Mouse (Mus musculus): Measurements from ENCODE around the gene Xrcc5. TPM values are rescaled to one million over a fixed set of nuclear protein-coding genes. Genes with fewer than 3 reads are reported as not detected.

Gene Xrcc5
- total and polyA plus RNA-seq, 2 experiments from 2014 or later = 12.7 to 12.8 TPM

GRCm38 (mm10) chr1:72418744-72419655 is 111.8 kb downstream of the Xrcc5 start:
- H3K36me3 ChIP-seq (ENCODE audit: insufficient read depth) = no peaks in the 10 kb centered on the region
- no peak for DNase-seq
- H3K9ac ChIP-seq = no peak overlapping the region
- no peak overlapping the region for H3K27ac ChIP-seq (ENCODE audit: low read depth, low read length)
- H3K4me2 ChIP-seq (ENCODE audit: low read depth) = no peak overlapping the region
- WGBS = 44% methylated on average over 8 of the region's 8 CpGs
- no peak for ATAC-seq
- H3K9me3 ChIP-seq (ENCODE audit: low read length) = no peaks in the 10 kb centered on the region
- H3K4me3 ChIP-seq (ENCODE audit: low read depth, low read length) = no peak overlapping the region
- TF ChIP-seq CTCF (IDR thresholded peaks at IDR 0.05; ENCODE audit: low read depth) = no peak
- 0 out of 2 replicates have a peak, but pooled peaks cover 9% of the 10 kb centered on the region for H3K4me1 ChIP-seq (ENCODE audit: insufficient read depth)
- H3K27me3 ChIP-seq (ENCODE audit: insufficient read depth, low read length) = no peaks in the 10 kb centered on the region

DNA sequence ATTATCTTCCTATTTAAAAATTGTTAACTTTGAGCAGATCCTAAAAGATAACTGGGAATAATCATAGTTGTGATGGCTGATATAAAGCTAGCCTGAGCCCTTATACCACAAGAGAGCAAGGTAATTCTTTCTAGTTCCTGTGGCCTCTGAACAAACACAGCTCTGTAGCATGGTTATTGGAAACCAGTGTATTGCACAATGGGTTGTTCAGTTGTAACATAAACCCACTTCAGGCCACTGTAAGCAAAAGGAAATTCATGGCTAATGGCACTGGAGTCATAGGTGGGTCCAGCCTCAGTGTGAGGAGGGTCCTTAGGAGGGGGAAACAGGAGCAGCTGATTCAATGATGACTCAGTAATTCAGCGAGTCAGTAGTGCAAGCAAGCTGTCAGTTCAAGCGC is 113.0 kb downstream of the Xrcc5 start:
- DNase-seq (no peak), ATAC-seq (no peak)
- Histone ChIP-seq H3K27me3 (ENCODE audit: insufficient read depth, low read length) (no peaks in the 10 kb centered on the region), H3K4me2 (ENCODE audit: low read depth) (no peak overlapping the region), H3K9ac (no peak overlapping the region), H3K36me3 (ENCODE audit: insufficient read depth) (no peaks in the 10 kb centered on the region), H3K27ac (ENCODE audit: low read depth, low read length) (no peak overlapping the region), H3K4me1 (ENCODE audit: insufficient read depth) (no peaks in the 10 kb centered on the region), H3K9me3 (ENCODE audit: low read length) (no peaks in the 10 kb centered on the region), H3K4me3 (ENCODE audit: low read depth, low read length) (no peak overlapping the region)
- no peak for TF ChIP-seq CTCF (IDR thresholded peaks at IDR 0.05; ENCODE audit: low read depth)
- WGBS = 60% methylated on average over 2 of the region's 2 CpGs

GRCm38 (mm10) chr1:72422121-72422520 is 114.9 kb downstream of the Xrcc5 start:
- 87% methylated on average over 4 of the region's 4 CpGs for WGBS
- no peaks in the 10 kb centered on the region for H3K27me3 ChIP-seq (ENCODE audit: insufficient read depth, low read length)
- H3K4me1 ChIP-seq (ENCODE audit: insufficient read depth) = no peaks in the 10 kb centered on the region
- no peak overlapping the region for H3K9ac ChIP-seq
- H3K4me3 ChIP-seq (ENCODE audit: low read depth, low read length) = no peak overlapping the region
- H3K36me3 ChIP-seq (ENCODE audit: insufficient read depth) = no peaks in the 10 kb centered on the region
- no peaks in the 10 kb centered on the region for H3K9me3 ChIP-seq (ENCODE audit: low read length)
- H3K27ac ChIP-seq (ENCODE audit: low read depth, low read length) = no peak overlapping the region
- TF ChIP-seq CTCF (IDR thresholded peaks at IDR 0.05; ENCODE audit: low read depth) = no peak
- ATAC-seq = no peak
- H3K4me2 ChIP-seq (ENCODE audit: low read depth) = no peak overlapping the region
- DNase-seq = no peak

DNA sequence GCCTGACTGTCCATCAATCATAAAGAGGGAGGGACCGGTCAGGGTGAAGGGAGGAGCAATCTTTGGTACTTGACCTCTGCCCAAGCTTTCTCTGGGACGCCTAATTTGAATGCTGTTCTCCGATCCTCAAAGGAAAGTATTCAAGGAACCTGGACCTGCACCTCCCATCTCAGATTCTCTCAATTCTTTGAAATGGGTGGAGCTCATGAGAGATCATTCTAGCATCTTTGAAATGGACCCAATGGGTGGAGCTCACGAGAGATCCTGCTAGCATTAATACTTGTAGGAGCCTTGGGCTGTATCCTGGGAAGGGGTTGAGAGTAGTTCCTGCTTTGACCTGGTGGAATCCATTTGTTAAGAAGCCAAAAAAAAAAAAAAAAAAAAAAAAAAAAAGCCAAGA is 119.2 kb downstream of the Xrcc5 start:
- Histone ChIP-seq H3K4me2 (ENCODE audit: low read depth) (no peak overlapping the region), H3K27ac (ENCODE audit: low read depth, low read length) (no peak overlapping the region), H3K36me3 (ENCODE audit: insufficient read depth) (peaks cover 7% of the 10 kb centered on the region; the same call in 1 of the 2 replicates), H3K4me1 (ENCODE audit: insufficient read depth) (no peaks in the 10 kb centered on the region), H3K9ac (no peak overlapping the region), H3K9me3 (ENCODE audit: low read length) (no peaks in the 10 kb centered on the region), H3K4me3 (ENCODE audit: low read depth, low read length) (no peak overlapping the region), H3K27me3 (ENCODE audit: insufficient read depth, low read length) (no peaks in the 10 kb centered on the region)
- 86% methylated on average over 4 of the region's 4 CpGs for WGBS
- TF ChIP-seq CTCF (IDR thresholded peaks at IDR 0.05; ENCODE audit: low read depth) = no peak
- DNase-seq (no peak), ATAC-seq (no peak)

- H3K9ac ChIP-seq = no peak overlapping the region
- peaks cover 7% of the 10 kb centered on the region for H3K36me3 ChIP-seq (ENCODE audit: insufficient read depth)
- no peaks in the 10 kb centered on the region for H3K27me3 ChIP-seq (ENCODE audit: insufficient read depth, low read length)
- WGBS = 93% methylated on average over 8 of the region's 8 CpGs
- TF ChIP-seq CTCF (IDR thresholded peaks at IDR 0.05; ENCODE audit: low read depth) = no peak
- DNase-seq (no peak), ATAC-seq (no peak)
- H3K4me2 ChIP-seq (ENCODE audit: low read depth) = no peak overlapping the region
- H3K9me3 ChIP-seq (ENCODE audit: low read length) = no peaks in the 10 kb centered on the region
- H3K27ac ChIP-seq (ENCODE audit: low read depth, low read length) = no peak overlapping the region
- no peak overlapping the region for H3K4me3 ChIP-seq (ENCODE audit: low read depth, low read length)
- H3K4me1 ChIP-seq (ENCODE audit: insufficient read depth) = peaks cover 2% of the 10 kb centered on the region; the same call in 1 of the 2 replicates
These were observed 121.3 kb downstream of the Xrcc5 start for GRCm38 (mm10) chr1:72428526-72428925.

DNA sequence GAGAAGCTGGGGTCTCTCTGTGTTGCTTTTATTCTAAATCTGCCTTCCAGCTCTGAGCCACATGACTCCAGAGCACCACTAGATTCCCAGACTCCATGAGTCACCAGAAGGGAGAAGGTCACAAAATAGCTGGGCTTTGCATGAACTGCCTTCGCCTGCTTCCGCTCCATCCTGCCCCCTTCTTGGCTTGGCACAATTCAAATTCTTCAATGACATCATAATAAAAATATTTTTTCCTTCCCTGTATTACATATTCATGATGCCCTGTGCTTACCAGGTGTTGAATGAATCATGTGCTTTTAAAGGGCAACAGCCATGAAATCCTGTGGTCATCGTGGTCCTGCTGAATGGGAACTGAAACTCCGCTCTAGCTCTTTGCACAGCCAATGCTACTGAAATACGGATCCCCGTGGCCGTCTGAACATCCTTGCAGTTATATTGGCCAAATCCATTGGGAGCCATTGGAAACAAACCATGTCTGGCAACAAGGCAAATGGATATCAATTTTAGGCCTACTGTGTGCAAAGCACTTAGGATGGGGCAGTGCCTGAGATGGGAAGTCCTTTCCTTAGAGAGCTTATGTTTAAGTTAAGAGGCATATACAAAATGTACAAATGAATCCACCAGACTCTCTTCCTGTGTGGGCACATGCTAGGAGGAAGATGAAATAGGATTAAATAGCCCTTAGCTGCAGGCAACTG is 122.0 kb downstream of the Xrcc5 start:
- ATAC-seq (no peak), DNase-seq (no peak)
- peaks cover 7% of the 10 kb centered on the region for H3K36me3 ChIP-seq (ENCODE audit: insufficient read depth)
- H3K27ac ChIP-seq (ENCODE audit: low read depth, low read length) = no peak overlapping the region
- no peak overlapping the region for H3K4me2 ChIP-seq (ENCODE audit: low read depth)
- H3K27me3 ChIP-seq (ENCODE audit: insufficient read depth, low read length) = no peaks in the 10 kb centered on the region
- no peaks in the 10 kb centered on the region for H3K9me3 ChIP-seq (ENCODE audit: low read length)
- no peak overlapping the region for H3K9ac ChIP-seq
- H3K4me3 ChIP-seq (ENCODE audit: low read depth, low read length) = no peak overlapping the region
- WGBS = 89% methylated on average over 7 of the region's 7 CpGs
- peaks cover 3% of the 10 kb centered on the region; the same call in 1 of the 2 replicates for H3K4me1 ChIP-seq (ENCODE audit: insufficient read depth)
- no peak for TF ChIP-seq CTCF (IDR thresholded peaks at IDR 0.05; ENCODE audit: low read depth)

DNA sequence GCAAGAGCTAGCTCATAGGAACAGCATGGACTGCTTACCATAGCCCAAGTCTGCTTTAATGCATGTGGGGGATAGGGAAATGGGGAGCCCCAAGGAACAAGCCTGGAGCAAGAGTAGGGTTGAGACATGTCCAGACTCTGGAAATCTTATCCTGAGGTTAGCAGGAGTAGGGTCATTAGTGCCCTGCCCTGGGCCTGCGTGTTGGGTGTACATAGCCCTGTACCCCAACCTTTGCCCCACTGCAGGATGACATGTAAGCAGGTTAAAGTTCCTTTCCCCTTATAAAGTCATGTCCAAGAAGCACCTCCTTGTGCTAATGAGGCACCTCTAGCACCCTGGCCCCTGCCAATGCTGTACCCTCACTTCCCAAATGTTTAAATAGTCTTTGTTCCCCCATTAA is 125.4 kb downstream of the Xrcc5 start:
- 86% methylated on average over 1 of the region's 1 CpGs for WGBS

More for the DNA sequence above, 125.4 kb downstream of the Xrcc5 start:
- H3K4me1 ChIP-seq (ENCODE audit: insufficient read depth) = peaks cover 3% of the 10 kb centered on the region; the same call in 1 of the 2 replicates
- DNase-seq = no peak
- no peak overlapping the region for H3K27ac ChIP-seq (ENCODE audit: low read depth, low read length)
- H3K27me3 ChIP-seq (ENCODE audit: insufficient read depth, low read length) = no peaks in the 10 kb centered on the region
- no peak for TF ChIP-seq CTCF (IDR thresholded peaks at IDR 0.05; ENCODE audit: low read depth)
- no peak overlapping the region for H3K9ac ChIP-seq
- H3K36me3 ChIP-seq (ENCODE audit: insufficient read depth) = peaks cover 6% of the 10 kb centered on the region
- no peak for ATAC-seq
- no peaks in the 10 kb centered on the region for H3K9me3 ChIP-seq (ENCODE audit: low read length)
- H3K4me3 ChIP-seq (ENCODE audit: low read depth, low read length) = no peak overlapping the region
- H3K4me2 ChIP-seq (ENCODE audit: low read depth) = no peak overlapping the region

Measured in forebrain, postnatal 0 days (tissue).